Mouse (Mus musculus) olfactory bulb, adult 2 months (tissue): ENCODE measurements around the gene Gsn. TPM values are rescaled to one million over a fixed set of nuclear protein-coding genes. Genes with fewer than 3 reads are reported as not detected.

ENCODE experiments used
- H3K27ac ChIP-seq: fragments of 200-500 bp; 2 replicates; pipeline ENCODE4 v1.5.1; 2012; ENCODE audit warnings: low read depth, low read length; ENCODE audit not compliant: insufficient read depth
- H3K4me1 ChIP-seq: fragments of 200-500 bp; 2 replicates; pipeline ENCODE4 v1.6.1; 2012; ENCODE audit warnings: low read length; ENCODE audit not compliant: control insufficient read depth, insufficient read depth
- H3K4me3 ChIP-seq: fragments of 200-500 bp; 2 replicates; pipeline ENCODE4 v1.5.1; 2012; ENCODE audit warnings: mild to moderate bottlenecking, low read depth, low read length, moderate library complexity; ENCODE audit not compliant: insufficient read depth
- CTCF ChIP-seq: fragments of 200-500 bp; IDR thresholded peaks from 2 replicates; pipeline ENCODE4 v1.5.1; 2012; ENCODE audit warnings: low read depth, mild to moderate bottlenecking, low read length, moderate library complexity; ENCODE audit not compliant: insufficient read depth
- POLR2A ChIP-seq: fragments of 200-500 bp; IDR thresholded peaks from 2 replicates; pipeline ENCODE4 v1.6.1; 2012; ENCODE audit warnings: mild to moderate bottlenecking, low read depth, low read length, moderate library complexity; ENCODE audit not compliant: insufficient read depth
- WGBS: fragments of 180-500 bp; shearing (Covaris S2); methylation state at CpG from one replicate; pipeline ENCODE4 v1.1.7; 2018; 5-methylcytosine and 5-hydroxymethylcytosine counted together
- polyA plus RNA-seq: library from polyadenylated mRNA; stranded (reverse); fragments of >200 nt; gene quantifications from 2 replicates; pipeline ENCODE4 v1.2.4, GENCODE M21; 2012; ENCODE audit warnings: low replicate concordance; ENCODE audit not compliant: missing spikeins, insufficient read depth, insufficient read length

Gsn gene
- not detected in 2 replicates for polyA plus RNA-seq

GRCm38 (mm10) chr2:35255885-35256833 is at the start of gene Gsn:
Gene Gsn (plus strand): TSS chr2:35256380.
- peak within 1 kb of the TSS; percentile 67 for H3K27ac ChIP-seq
- H3K4me3 ChIP-seq: peak within 1 kb of the TSS; percentile 84
- H3K4me1 ChIP-seq: peaks cover 30% of the 10 kb centered on the region
- TF ChIP-seq CTCF: no peak
- TF ChIP-seq POLR2A: no peak
- 5% methylated on average over 54 of the region's 54 CpGs for WGBS

- Histone ChIP-seq H3K27ac (no peak overlapping the region), H3K4me1 (no peaks in the 10 kb centered on the region), H3K4me3 (no peak overlapping the region)
- WGBS: 96% methylated on average over 3 of the region's 3 CpGs
- TF ChIP-seq POLR2A: no peak
- no peak for TF ChIP-seq CTCF
Measured at GRCm38 (mm10) chr2:35206761-35207160, 49.4 kb upstream of the Gsn start.

- 89% methylated on average over 3 of the region's 3 CpGs for WGBS
- Histone ChIP-seq H3K27ac (no peak overlapping the region), H3K4me1 (no peaks in the 10 kb centered on the region), H3K4me3 (no peak overlapping the region)
- no peak for TF ChIP-seq CTCF
- TF ChIP-seq POLR2A: no peak
Measured at GRCm38 (mm10) chr2:35208054-35208453, 48.1 kb upstream of the Gsn start.

GRCm38 (mm10) chr2:35208931-35209665 is 47.1 kb upstream of the Gsn start:
- TF ChIP-seq CTCF (no peak), POLR2A (no peak)
- H3K27ac ChIP-seq: no peak overlapping the region
- 67% methylated on average over 8 of the region's 8 CpGs for WGBS
- no peak overlapping the region for H3K4me3 ChIP-seq
- H3K4me1 ChIP-seq: no peaks in the 10 kb centered on the region

GRCm38 (mm10) chr2:35211681-35212080 is 44.5 kb upstream of the Gsn start:
- Histone ChIP-seq H3K27ac (no peak overlapping the region), H3K4me3 (no peak overlapping the region), H3K4me1 (peaks cover 4% of the 10 kb centered on the region; the same call in 1 of the 2 replicates)
- TF ChIP-seq CTCF (no peak), POLR2A (no peak)
- 89% methylated on average over 3 of the region's 3 CpGs for WGBS

- 94% methylated on average over 12 of the region's 12 CpGs for WGBS
- H3K4me3 ChIP-seq: no peak overlapping the region
- peaks cover 4% of the 10 kb centered on the region; the same call in 1 of the 2 replicates for H3K4me1 ChIP-seq
- no peak overlapping the region for H3K27ac ChIP-seq
- no peak for TF ChIP-seq CTCF
- no peak for TF ChIP-seq POLR2A
Measured at GRCm38 (mm10) chr2:35213345-35213910, 42.8 kb upstream of the Gsn start.

GRCm38 (mm10) chr2:35214881-35215358 is 41.3 kb upstream of the Gsn start:
- TF ChIP-seq POLR2A: no peak
- peak; percentile 95 for TF ChIP-seq CTCF
- H3K4me1 ChIP-seq: peaks cover 4% of the 10 kb centered on the region; the same call in 1 of the 2 replicates
- no peak overlapping the region for H3K27ac ChIP-seq
- 7% methylated on average over 12 of the region's 12 CpGs for WGBS
- no peak overlapping the region for H3K4me3 ChIP-seq

- Histone ChIP-seq H3K4me3 (no peak overlapping the region), H3K4me1 (peaks cover 4% of the 10 kb centered on the region; the same call in 1 of the 2 replicates), H3K27ac (peak overlapping the region; percentile 20; the same call in 1 of the 2 replicates)
- 67% methylated on average over 14 of the region's 14 CpGs for WGBS
- no peak for TF ChIP-seq CTCF
- TF ChIP-seq POLR2A: no peak
Measured at GRCm38 (mm10) chr2:35215363-35215762, 40.8 kb upstream of the Gsn start.
